Mouse (Mus musculus) bone marrow macrophage, adult 2 months (primary cell): ENCODE measurements around the gene Ttc28.

Experiments used
- CTCF ChIP-seq: IDR thresholded peaks from 2 replicates; pipeline ENCODE4 v1.5.1; 2012; ENCODE audit warnings: low read depth, mild to moderate bottlenecking, low read length, moderate library complexity
- POLR2A ChIP-seq: IDR thresholded peaks from 2 replicates; pipeline ENCODE4 v1.6.1; 2012; ENCODE audit warnings: mild to moderate bottlenecking, low read depth, low read length, borderline replicate concordance

GRCm38 (mm10) chr5:111207924-111208659 is 328.5 kb downstream of the Ttc28 start:
- TF ChIP-seq POLR2A = no peak
- TF ChIP-seq CTCF = no peak
